Mouse (Mus musculus) embryo, embryonic 10.5 days (tissue): ENCODE results near the gene Olfr1.

Experiments used
- DNase-seq: peaks from one replicate; pipeline ENCODE4 v3.0.0-alpha.2; 2015; ENCODE audit warnings: low spot score

Olfr1 gene

GRCm38 (mm10) chr11:73399514-73399913 lies at the start of gene Olfr1:
Gene Olfr1 (minus strand): TSS chr11:73399614.
- DNase-seq = no peak

GRCm38 (mm10) chr11:73428377-73428776 lies 29.0 kb upstream of the Olfr1 start, which contains the start of gene Olfr378:
Gene Olfr378 (minus strand): TSS chr11:73428477.
- DNase-seq = no peak

GRCm38 (mm10) chr11:73395374-73395773 lies 4.0 kb downstream of the Olfr1 start:
- no peak for DNase-seq

- no peak for DNase-seq
These were observed 28.5 kb downstream of the Olfr1 start, which contains the start of gene Olfr376 for GRCm38 (mm10) chr11:73370946-73371345. Gene Olfr376 (plus strand): TSS chr11:73371246.

- DNase-seq = no peak
These were observed 48.9 kb downstream of the Olfr1 start, which contains the start of gene Olfr20 for GRCm38 (mm10) chr11:73350483-73350882. Gene Olfr20 (plus strand): TSS chr11:73350783.
